Comparison of ENCODE assay signal across 11 mouse cellular contexts in the genomic region with DNA sequence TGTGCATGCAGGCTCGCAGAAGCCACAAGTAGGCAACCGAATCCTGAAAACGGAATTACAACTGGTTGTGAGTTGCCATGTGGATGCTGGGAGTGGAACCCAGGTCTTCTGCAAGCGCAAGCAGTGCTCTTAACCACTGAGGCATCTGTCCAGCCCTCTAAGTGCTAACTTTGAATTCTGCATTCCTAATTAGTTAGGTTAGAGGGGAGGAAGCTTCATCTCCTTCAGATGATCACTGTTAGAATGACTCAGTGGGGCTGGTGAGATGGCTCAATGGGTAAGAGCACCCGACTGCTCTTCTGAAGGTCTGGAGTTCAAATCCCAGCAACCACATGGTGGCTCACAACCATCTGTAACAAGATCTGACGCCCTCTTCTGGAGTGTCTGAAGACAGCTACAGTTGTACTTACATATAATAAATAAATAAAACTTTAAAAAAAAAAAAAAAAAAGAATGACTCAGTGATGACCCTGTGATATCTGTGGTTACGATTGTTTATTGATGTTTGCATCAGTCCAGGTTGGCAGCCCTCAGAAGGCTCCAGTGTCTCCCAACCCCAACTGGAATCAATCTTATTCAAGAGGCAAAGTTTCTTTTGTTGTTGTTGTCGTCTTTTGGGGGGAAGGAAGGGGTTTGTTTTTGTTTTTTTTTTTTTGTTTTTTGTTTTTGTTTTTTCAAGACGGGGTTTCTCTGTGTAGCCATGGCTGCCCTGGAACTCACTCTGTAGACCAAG. TPM values are rescaled to one million over a fixed set of nuclear protein-coding genes. Genes with fewer than 3 reads are reported as not detected.
"Had no signal": no experiment of that assay in that cellular context is flagged by ENCODE, and none has a peak within 500 bp of the region (broad histone marks: within the 10 kb centered on the region; RNA-seq: fewer than 3 reads in every experiment).

No protein-coding gene starts in this region.

RNA-seq across cellular contexts. Expression of a gene that starts 27.2 kb away (rescaled TPM):
- total RNA-seq: neutrophil, adult 5-6 weeks had no signal
- polyA plus RNA-seq: neural tube, embryonic 14.5 days; neural tube, embryonic 15.5 days; small intestine, adult 2 months; spleen, adult 2 months; stomach, embryonic 14.5 days; stomach, embryonic 15.5 days; stomach, embryonic 16.5 days; stomach, postnatal 0 days; thymus, adult 2 months; thymus, postnatal 0 days had no signal
